Mouse (Mus musculus) heart, adult 2 months (tissue): ENCODE measurements at regions not wholly inside any gene's neighbourhood (a gene's known extent, or its start where the extent isn't known, plus 50 kb on each side); places are given as distances from the start of the nearest gene placed in this dataset.

ENCODE experiments used
- CTCF ChIP-seq: fragments of 200-600 bp; IDR thresholded peaks from 2 replicates; pipeline ENCODE4 v1.8.1; 2022; ENCODE audit warnings: antibody characterized with exemption, mild to moderate bottlenecking, moderate library complexity
- EP300 ChIP-seq: fragments of 200-500 bp; IDR thresholded peaks from 2 replicates; pipeline ENCODE4 v1.6.1; 2011; ENCODE audit warnings: low read depth, low read length, control low read depth; ENCODE audit not compliant: insufficient read depth

- no peak for TF ChIP-seq CTCF
- TF ChIP-seq EP300: no peak
Observed at GRCm38 (mm10) chr8:18381615-18382178, 596.4 kb downstream of the Defb40 start.
